Comparison of ENCODE assay signal across 1 mouse cellular context in the genomic region with DNA sequence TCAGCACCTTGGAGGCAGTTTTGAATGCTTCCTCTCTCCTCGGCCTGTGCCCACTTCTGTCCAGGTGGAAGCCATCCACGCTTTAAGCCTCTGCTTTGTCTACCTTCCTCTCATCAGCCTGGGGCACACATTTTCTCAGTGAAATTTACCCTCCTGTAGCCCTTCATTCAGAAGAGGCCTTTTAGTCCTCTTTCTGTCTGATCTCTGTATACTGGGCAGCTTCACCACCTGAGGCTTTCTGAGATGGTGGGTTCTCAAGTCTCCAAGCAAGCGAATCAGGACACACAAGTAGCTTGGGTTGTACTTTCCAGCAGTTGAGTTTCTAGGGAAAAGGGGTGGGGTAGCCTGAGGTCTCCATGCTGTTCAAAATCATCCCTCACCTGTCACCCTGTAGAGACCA.
TF ChIP-seq lines count a peak whose summit lies in the region.

No protein-coding gene starts in this region.

TF ChIP-seq in CH12.LX, 34 proteins besides CTCF, POLR2A, EP300 and RAD21:
- TF ChIP-seq UBTF (IDR thresholded peaks at IDR 0.05; ENCODE audit: low read depth, low read length), result no peak
- TF ChIP-seq MAX (IDR thresholded peaks at IDR 0.05; ENCODE audit: low read length), result no peak
- TF ChIP-seq ZNF384 (IDR thresholded peaks at IDR 0.05; ENCODE audit: low read depth, low read length), result no peak
- TF ChIP-seq RCOR1 (conservative IDR thresholded peaks at IDR 0.05; ENCODE audit: low read depth, low read length), result no peak
- TF ChIP-seq ZC3H11A (IDR thresholded peaks at IDR 0.05; ENCODE audit: low read depth, low read length), result no peak
- TF ChIP-seq USF2 (conservative IDR thresholded peaks at IDR 0.05; ENCODE audit: low read depth, low read length), result no peak
- TF ChIP-seq IRF4 (IDR thresholded peaks at IDR 0.05; ENCODE audit: low read depth, low read length), result no peak
- TF ChIP-seq NELFE (IDR thresholded peaks at IDR 0.05; ENCODE audit: low read depth, low read length), result no peak
- TF ChIP-seq PAX5 (IDR thresholded peaks at IDR 0.05; ENCODE audit: low read length), result no peak
- no peak for TF ChIP-seq MYC (IDR thresholded peaks at IDR 0.05; ENCODE audit: low read depth, low read length)
- no peak for TF ChIP-seq ETS1 (conservative IDR thresholded peaks at IDR 0.05; ENCODE audit: low read depth, low read length)
- TF ChIP-seq ZMIZ1 (IDR thresholded peaks at IDR 0.05; ENCODE audit: low read depth, low read length), result no peak
